Mouse (Mus musculus): ENCODE measurements around the gene Gm21721.
"Not testable (repeated sequence)": the region's sequence is repeated elsewhere in the genome, so short reads cannot be mapped to it uniquely, and the experiment has no call there.

Gene Gm21721

GRCm38 (mm10) chrY:9202090-9202489, at the start of gene Gm21721:
Gene Gm21721 (minus strand): TSS chrY:9202190.
- DNase-seq (ENCODE audit: low spot score in 2 of 2), result not testable (repeated sequence)
